Mouse (Mus musculus) C2C12 (cell line): ENCODE measurements around the gene Serpine2. TPM values are rescaled to one million over a fixed set of nuclear protein-coding genes. Genes with fewer than 3 reads are reported as not detected.

Source experiments
- H3K27me3 ChIP-seq: one replicate; pipeline ENCODE4 v1.6.1; 2011; ENCODE audit not compliant: control insufficient read depth, insufficient read depth, insufficient read length
- H3K36me3 ChIP-seq: one replicate; pipeline ENCODE4 v1.6.1; 2011; ENCODE audit not compliant: control insufficient read depth, insufficient read depth
- H3K4me3 ChIP-seq: one replicate; pipeline ENCODE4 v1.5.1; 2011; ENCODE audit warnings: mild to moderate bottlenecking, control low read depth; ENCODE audit not compliant: poor library complexity, insufficient read depth, severe bottlenecking
- H3K79me2 ChIP-seq: one replicate; pipeline ENCODE4 v1.6.1; 2011; ENCODE audit not compliant: control insufficient read depth, insufficient read depth
- H3K79me3 ChIP-seq: one replicate; pipeline ENCODE4 v1.6.1; 2011; ENCODE audit warnings: low read depth, control low read depth
- H3ac ChIP-seq: one replicate; pipeline ENCODE3; 2011; ENCODE audit warnings: low read depth; ENCODE audit not compliant: control insufficient read depth, insufficient read length
- CEBPB ChIP-seq: IDR thresholded peaks from one replicate; pipeline ENCODE4 v1.6.1; 2011; ENCODE audit warnings: low read depth, mild to moderate bottlenecking, control low read depth, moderate library complexity
- CTCF ChIP-seq: IDR thresholded peaks from one replicate; pipeline ENCODE4 v1.5.1; 2011; ENCODE audit not compliant: control insufficient read depth, insufficient read depth, insufficient read length
- FOSL1 ChIP-seq: IDR thresholded peaks from one replicate; pipeline ENCODE4 v1.8.0; 2011; ENCODE audit warnings: mild to moderate bottlenecking, low read length; ENCODE audit not compliant: poor library complexity, insufficient read depth, severe bottlenecking
- MAX ChIP-seq: IDR thresholded peaks from one replicate; pipeline ENCODE4 v1.6.1; 2011; ENCODE audit warnings: mild to moderate bottlenecking, control low read depth
- MYOD1 ChIP-seq: IDR thresholded peaks from one replicate; pipeline ENCODE4 v1.6.1; 2011; ENCODE audit warnings: low read depth; ENCODE audit not compliant: control insufficient read depth, insufficient read length
- MYOG ChIP-seq: IDR thresholded peaks from one replicate; pipeline ENCODE4 v1.6.1; 2011; ENCODE audit not compliant: control insufficient read depth, insufficient read length; ENCODE audit errors: extremely low read depth
- USF1 ChIP-seq: IDR thresholded peaks from one replicate; pipeline ENCODE4 v1.6.1; 2011; ENCODE audit warnings: low read depth, mild to moderate bottlenecking, control low read depth, moderate library complexity
- long read RNA-seq, 2 experiments: library from polyadenylated mRNA; unstranded; transcript quantifications; one replicate each; pipeline ENCODE4 v2.0.0; 2019 to 2020
- polyA plus RNA-seq: library from polyadenylated mRNA; unstranded; fragments of >200 nt; fragmentation: generic; extraction: Trizol; gene quantifications from one replicate; pipeline ENCODE4 v1.2.1, GENCODE M21; 2012; ENCODE audit warnings: missing spikeins

Gene Serpine2
- 46.4 TPM for polyA plus RNA-seq
- long read RNA-seq, experiment 1, transcript Serpine2-201 (9 exons, 2,210 nt) = major isoform, 32 of 35 reads
- long read RNA-seq, experiment 1, partial matches to known transcripts = 2 of 35 reads
- long read RNA-seq, experiment 1, other reads (novel, unspliced or antisense) = 1 of 35 reads
- long read RNA-seq, experiment 2, transcript Serpine2-201 (9 exons, 2,210 nt) = major isoform, 36 of 39 reads
- long read RNA-seq, experiment 2, partial matches to known transcripts = 1 of 39 reads
- long read RNA-seq, experiment 2, other reads (novel, unspliced or antisense) = 2 of 39 reads

- Histone ChIP-seq H3ac (no peak within 1 kb of the TSS), H3K79me3 (no peaks in the 10 kb centered on the region), H3K4me3 (no peak within 1 kb of the TSS), H3K27me3 (no peaks in the 10 kb centered on the region), H3K79me2 (no peaks in the 10 kb centered on the region), H3K36me3 (no peaks in the 10 kb centered on the region)
- TF ChIP-seq FOSL1 (no peak), USF1 (no peak), MAX (no peak), MYOD1 (no peak), CTCF (no peak), MYOG (no peak), CEBPB (no peak)
Measured at GRCm38 (mm10) chr1:79861130-79861942, at the start of gene Serpine2. Gene Serpine2 (minus strand): TSS chr1:79861180.

- Histone ChIP-seq H3K4me3 (no peak overlapping the region), H3K36me3 (no peaks in the 10 kb centered on the region), H3K27me3 (no peaks in the 10 kb centered on the region), H3K79me3 (no peaks in the 10 kb centered on the region), H3K79me2 (no peaks in the 10 kb centered on the region), H3ac (no peak overlapping the region)
- no peak for TF ChIP-seq CEBPB
- no peak for TF ChIP-seq FOSL1
- TF ChIP-seq MYOG = no peak
- no peak for TF ChIP-seq MYOD1
- no peak for TF ChIP-seq USF1
- TF ChIP-seq CTCF = no peak
- no peak for TF ChIP-seq MAX
Measured at GRCm38 (mm10) chr1:79907811-79908210, 46.8 kb upstream of the Serpine2 start.

GRCm38 (mm10) chr1:79905241-79905640 lies 44.3 kb upstream of the Serpine2 start:
- Histone ChIP-seq H3K36me3 (no peaks in the 10 kb centered on the region), H3ac (no peak overlapping the region), H3K79me2 (no peaks in the 10 kb centered on the region), H3K79me3 (no peaks in the 10 kb centered on the region), H3K4me3 (no peak overlapping the region), H3K27me3 (no peaks in the 10 kb centered on the region)
- TF ChIP-seq MAX (no peak), CTCF (no peak), FOSL1 (no peak), CEBPB (no peak), USF1 (no peak)

- Histone ChIP-seq H3K27me3 (no peaks in the 10 kb centered on the region), H3K4me3 (no peak overlapping the region), H3K79me3 (no peaks in the 10 kb centered on the region)
Measured at GRCm38 (mm10) chr1:79902901-79903300, 41.9 kb upstream of the Serpine2 start.

GRCm38 (mm10) chr1:79882648-79883047 lies 21.7 kb upstream of the Serpine2 start:
- no peak overlapping the region for H3ac ChIP-seq
- H3K27me3 ChIP-seq = no peaks in the 10 kb centered on the region
- H3K4me3 ChIP-seq = no peak overlapping the region
- H3K36me3 ChIP-seq = no peaks in the 10 kb centered on the region
- no peak for TF ChIP-seq FOSL1
- TF ChIP-seq CEBPB = no peak
- no peak for TF ChIP-seq USF1
- no peak for TF ChIP-seq MYOG
- TF ChIP-seq CTCF = no peak
- TF ChIP-seq MYOD1 = no peak
- TF ChIP-seq MAX = no peak
- H3K79me3 ChIP-seq = no peaks in the 10 kb centered on the region
- H3K79me2 ChIP-seq = no peaks in the 10 kb centered on the region

More at GRCm38 (mm10) chr1:79902901-79903300, 41.9 kb upstream of the Serpine2 start:
- no peaks in the 10 kb centered on the region for H3K36me3 ChIP-seq
- no peak overlapping the region for H3ac ChIP-seq
- no peaks in the 10 kb centered on the region for H3K79me2 ChIP-seq
- TF ChIP-seq CTCF = no peak
- no peak for TF ChIP-seq MAX
- no peak for TF ChIP-seq USF1
- no peak for TF ChIP-seq MYOG
- no peak for TF ChIP-seq MYOD1
- TF ChIP-seq FOSL1 = no peak
- TF ChIP-seq CEBPB = no peak
